Mouse (Mus musculus) lung, postnatal 10 days (tissue): ENCODE measurements around the gene Mrps18c.
A peak's percentile ranks its signal among the peaks of the same experiment; 100 is the strongest.

Source experiments
- DNase-seq: peaks from one replicate; pipeline ENCODE4 v3.0.0; 2021

The Mrps18c gene

GRCm38 (mm10) chr5:100798165-100798860 is at the start of gene Mrps18c, which contains the start of gene Helq:
Mrps18c (plus strand) TSS chr5:100798627.
Helq (minus strand) TSS chr5:100798598.
- peak; percentile 91 for DNase-seq

GRCm38 (mm10) chr5:100750617-100751255 is 47.7 kb upstream of the Mrps18c start:
- no peak for DNase-seq

GRCm38 (mm10) chr5:100751655-100752054 is 46.8 kb upstream of the Mrps18c start:
- DNase-seq, result no peak

- no peak for DNase-seq
Measured at GRCm38 (mm10) chr5:100753407-100753806, 45.0 kb upstream of the Mrps18c start.

GRCm38 (mm10) chr5:100758121-100758520 is 40.3 kb upstream of the Mrps18c start:
- DNase-seq, result no peak

GRCm38 (mm10) chr5:100760049-100760663 is 38.3 kb upstream of the Mrps18c start:
- no peak for DNase-seq

- DNase-seq, result no peak
Measured at GRCm38 (mm10) chr5:100761736-100762135, 36.7 kb upstream of the Mrps18c start.

- DNase-seq, result no peak
Measured at GRCm38 (mm10) chr5:100766026-100766425, 32.4 kb upstream of the Mrps18c start.

- no peak for DNase-seq
Measured at GRCm38 (mm10) chr5:100771575-100771974, 26.9 kb upstream of the Mrps18c start.

- no peak for DNase-seq
Measured at GRCm38 (mm10) chr5:100775778-100776404, 22.5 kb upstream of the Mrps18c start.

GRCm38 (mm10) chr5:100776900-100777299 is 21.5 kb upstream of the Mrps18c start:
- DNase-seq, result no peak

- DNase-seq, result no peak
Measured at GRCm38 (mm10) chr5:100779002-100779401, 19.4 kb upstream of the Mrps18c start.

- no peak for DNase-seq
Measured at GRCm38 (mm10) chr5:100787527-100787926, 10.9 kb upstream of the Mrps18c start.

GRCm38 (mm10) chr5:100792261-100792660 is 6.2 kb upstream of the Mrps18c start:
- DNase-seq, result no peak

- DNase-seq, result no peak
Measured at GRCm38 (mm10) chr5:100794084-100794483, 4.3 kb upstream of the Mrps18c start.

GRCm38 (mm10) chr5:100818341-100818740 is 19.9 kb downstream of the Mrps18c start:
- DNase-seq, result no peak

GRCm38 (mm10) chr5:100819568-100820480 is 21.4 kb downstream of the Mrps18c start:
- DNase-seq, result peak; percentile 14

GRCm38 (mm10) chr5:100820483-100821184 is 22.2 kb downstream of the Mrps18c start, which contains the start of gene Abraxas1:
Abraxas1 (minus strand) TSS chr5:100820965.
- peak; percentile 91 for DNase-seq

- no peak for DNase-seq
Measured at GRCm38 (mm10) chr5:100821375-100821774, 22.9 kb downstream of the Mrps18c start.

GRCm38 (mm10) chr5:100822826-100823225 is 24.4 kb downstream of the Mrps18c start:
- DNase-seq, result no peak

- no peak for DNase-seq
Measured at GRCm38 (mm10) chr5:100825975-100826374, 27.5 kb downstream of the Mrps18c start.

GRCm38 (mm10) chr5:100826531-100826930 is 28.1 kb downstream of the Mrps18c start:
- no peak for DNase-seq
